Mouse (Mus musculus) liver, postnatal 0 days (tissue): Measurements from ENCODE around the gene Rad51b. TPM values are rescaled to one million over a fixed set of nuclear protein-coding genes. Genes with fewer than 3 reads are reported as not detected.

Source experiments
- ATAC-seq: fragments of 200-750 bp; cut with Nextera tagmentation; 2 replicates; pipeline ENCODE4 v1.8.0; 2017; ENCODE audit warnings: mild to moderate bottlenecking, moderate library complexity
- DNase-seq: peaks from one replicate; pipeline ENCODE4 v3.0.0-alpha.2; 2016
- H3K27ac ChIP-seq: fragments of 300-500 bp; sonication (generic); 2 replicates; pipeline ENCODE4 v1.5.1; 2014; ENCODE audit warnings: antibody characterized with exemption, moderate library complexity, mild to moderate bottlenecking, low read depth
- H3K27me3 ChIP-seq: fragments of 300-500 bp; sonication (generic); 2 replicates; pipeline ENCODE4 v1.6.1; 2014; ENCODE audit warnings: low read length, control low read depth, mixed read lengths; ENCODE audit not compliant: insufficient read depth
- H3K36me3 ChIP-seq: fragments of 300-500 bp; sonication (generic); replicated peaks from 2 replicates; pipeline ENCODE4 v1.6.1; 2014; ENCODE audit warnings: mild to moderate bottlenecking, control low read depth, low read length, moderate library complexity, mixed read lengths; ENCODE audit not compliant: insufficient read depth
- H3K4me1 ChIP-seq: fragments of 300-500 bp; sonication (generic); 2 replicates; pipeline ENCODE4 v1.6.1; 2014; ENCODE audit warnings: antibody characterized with exemption, mild to moderate bottlenecking, control low read depth; ENCODE audit not compliant: insufficient read depth
- H3K4me2 ChIP-seq: fragments of 300-500 bp; sonication (generic); 2 replicates; pipeline ENCODE4 v1.6.1; 2014; ENCODE audit warnings: low read depth, mild to moderate bottlenecking, low read length, moderate library complexity, mixed read lengths
- H3K4me3 ChIP-seq: fragments of 300-500 bp; sonication (generic); 2 replicates; pipeline ENCODE4 v1.5.1; 2014; ENCODE audit warnings: low read depth, low read length
- H3K9ac ChIP-seq: fragments of 300-500 bp; sonication (generic); replicated peaks from 2 replicates; pipeline ENCODE4 v1.6.1; 2014; ENCODE audit warnings: mild to moderate bottlenecking, moderate library complexity
- H3K9me3 ChIP-seq: fragments of 300-500 bp; sonication (generic); 2 replicates; pipeline ENCODE4 v1.6.1; 2016; ENCODE audit warnings: mild to moderate bottlenecking, control low read depth, low read length, mixed read lengths
- CTCF ChIP-seq: sonication (generic); IDR thresholded peaks from 2 replicates; pipeline ENCODE4 v1.5.1; 2016; ENCODE audit warnings: antibody characterized with exemption, low read depth
- EP300 ChIP-seq: IDR thresholded peaks from 2 replicates; pipeline ENCODE4 v1.6.1; 2016; ENCODE audit warnings: antibody characterized with exemption, low read depth, mild to moderate bottlenecking
- WGBS: fragments of 180-500 bp; shearing (Covaris S2); extraction: QIAGEN DNeasy Blood & Tissue Kit; methylation state at CpG from one replicate; pipeline ENCODE4 v1.1.7; 2014; ENCODE audit not compliant: insufficient replicate concordance; 5-methylcytosine and 5-hydroxymethylcytosine counted together
- polyA plus RNA-seq: library from polyadenylated mRNA; unstranded; fragments of >200 nt; fragmentation: Nextera tagmentation; extraction: Ambion mirVana; gene quantifications from 2 replicates; pipeline ENCODE4 v1.2.1, GENCODE M21; 2015

Rad51b gene
- polyA plus RNA-seq, 1 experiment from 2014 or later, result 2.5 TPM

GRCm38 (mm10) chr12:79663131-79663892 is 366.2 kb downstream of the Rad51b start:
- H3K4me3 ChIP-seq, result no peak overlapping the region
- 68% methylated on average over 10 of the region's 10 CpGs for WGBS
- ATAC-seq (no peak), DNase-seq (no peak)
- H3K4me2 ChIP-seq, result no peak overlapping the region
- no peak for TF ChIP-seq CTCF
- no peak for TF ChIP-seq EP300
- no peak overlapping the region for H3K9ac ChIP-seq
- no peaks in the 10 kb centered on the region for H3K9me3 ChIP-seq
- no peak overlapping the region for H3K27ac ChIP-seq
- no peaks in the 10 kb centered on the region for H3K36me3 ChIP-seq
- no peaks in the 10 kb centered on the region for H3K27me3 ChIP-seq
- H3K4me1 ChIP-seq, result peaks cover 4% of the 10 kb centered on the region; the same call in 1 of the 2 replicates

DNA sequence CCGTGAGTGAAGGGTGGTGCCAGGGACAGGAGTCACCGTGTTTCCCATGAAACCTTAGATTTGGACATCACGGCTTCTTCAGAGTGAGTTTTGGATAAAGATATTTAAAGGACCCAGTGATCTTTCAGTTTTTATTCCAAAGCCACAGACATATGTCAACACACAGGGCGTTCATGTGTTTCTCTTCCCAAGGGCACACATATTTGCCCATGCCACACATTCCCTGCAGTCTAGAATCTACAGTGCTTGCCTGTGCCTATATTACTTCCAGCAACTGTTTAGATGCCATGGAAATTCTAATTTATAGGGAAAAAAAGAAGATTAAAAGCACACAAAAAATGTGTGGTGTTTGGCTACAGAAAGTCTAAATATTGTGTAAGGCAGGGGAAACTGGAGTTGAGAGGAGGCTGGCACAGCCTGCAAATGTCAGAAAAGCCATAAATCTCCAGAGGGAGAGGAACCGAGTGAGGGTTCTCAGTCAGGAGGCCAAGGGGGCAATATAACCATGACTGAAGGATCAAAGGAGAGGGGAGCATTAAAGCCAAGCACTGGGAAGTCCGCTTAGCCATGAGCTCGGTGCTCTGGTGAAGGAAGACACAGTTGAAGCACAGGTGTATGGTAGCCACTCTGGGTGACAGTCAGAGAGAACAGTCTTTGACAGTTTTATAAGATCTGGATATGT is 367.0 kb downstream of the Rad51b start:
- no peak for ATAC-seq
- DNase-seq, result no peak

DNA sequence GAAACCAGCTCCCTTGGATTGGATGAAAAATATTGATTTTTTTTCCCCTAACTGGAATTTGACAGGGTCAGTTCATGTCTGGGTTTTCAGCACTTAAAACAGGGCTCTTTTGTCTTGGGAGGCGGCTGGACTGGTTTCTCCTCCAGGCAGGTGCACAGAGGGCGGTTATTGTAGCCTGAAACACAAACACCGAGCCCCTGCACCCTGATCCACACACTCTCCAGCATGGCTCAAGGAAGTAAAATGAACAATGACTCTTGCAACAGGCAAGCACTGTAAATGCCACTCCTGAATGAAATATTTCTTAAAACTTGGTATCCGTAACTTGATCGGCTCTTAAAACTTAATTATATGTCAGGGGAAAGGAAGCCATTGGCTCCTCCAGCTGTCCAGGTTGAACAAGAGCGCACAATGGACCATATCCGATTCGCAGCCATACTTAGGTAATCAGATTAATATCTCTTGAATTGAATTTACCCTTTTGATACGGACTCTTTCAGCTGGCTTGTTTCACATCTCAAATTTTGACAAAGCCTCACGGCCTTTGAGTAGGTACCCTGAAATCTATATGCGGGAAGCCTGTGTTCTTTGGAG is 377.9 kb downstream of the Rad51b start:
- Histone ChIP-seq H3K9me3 (no peaks in the 10 kb centered on the region), H3K4me3 (no peak overlapping the region), H3K27ac (peak overlapping the region; percentile 77), H3K4me1 (peaks cover 18% of the 10 kb centered on the region), H3K27me3 (no peaks in the 10 kb centered on the region), H3K4me2 (peak overlapping the region; percentile 4; the same call in 1 of the 2 replicates), H3K9ac (no peak overlapping the region), H3K36me3 (no peaks in the 10 kb centered on the region)
- TF ChIP-seq EP300 (no peak), CTCF (no peak)
- ATAC-seq (no peak), DNase-seq (no peak)
- 87% methylated on average over 11 of the region's 11 CpGs for WGBS

More for the DNA sequence above, 367.0 kb downstream of the Rad51b start:
- Histone ChIP-seq H3K27ac (no peak overlapping the region), H3K4me3 (no peak overlapping the region), H3K4me2 (no peak overlapping the region), H3K4me1 (peaks cover 4% of the 10 kb centered on the region; the same call in 1 of the 2 replicates), H3K9me3 (no peaks in the 10 kb centered on the region), H3K36me3 (no peaks in the 10 kb centered on the region), H3K27me3 (no peaks in the 10 kb centered on the region), H3K9ac (no peak overlapping the region)
- no peak for TF ChIP-seq CTCF
- TF ChIP-seq EP300, result no peak
- WGBS, result 69% methylated on average over 7 of the region's 7 CpGs

DNA sequence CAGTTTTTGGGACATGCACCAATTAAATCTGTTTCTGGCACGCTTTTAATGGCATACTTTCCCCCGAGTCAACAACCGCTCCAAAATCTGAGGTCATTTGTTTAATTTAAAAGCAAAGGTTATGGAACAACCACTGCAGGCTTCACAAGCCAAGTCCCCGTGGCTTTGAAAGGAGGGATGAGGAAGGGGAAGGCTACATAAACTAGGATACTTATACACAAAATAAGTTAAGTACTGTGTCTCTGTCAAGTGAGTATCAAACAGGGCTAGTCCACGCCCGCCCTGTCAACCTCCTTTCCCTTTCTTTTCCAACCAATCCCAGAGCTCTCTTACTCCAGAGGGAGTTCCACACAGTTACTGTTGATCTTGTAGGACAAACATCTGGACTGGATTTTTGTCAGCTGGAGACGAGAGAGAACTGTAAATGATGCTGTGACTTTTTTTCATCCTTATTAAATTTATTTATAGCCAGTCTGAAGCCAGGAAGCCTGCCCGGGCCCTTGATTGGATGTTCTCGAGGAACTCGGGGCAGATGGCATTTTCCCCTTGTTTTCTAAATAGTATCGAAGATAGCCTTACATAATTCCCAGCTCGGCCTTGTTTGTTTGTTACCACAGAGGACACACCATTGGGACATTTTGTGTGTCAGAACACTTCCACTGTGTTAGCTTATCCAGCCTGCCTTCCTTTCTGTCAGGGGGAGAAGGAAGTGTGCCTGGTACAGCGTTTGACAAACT is 378.5 kb downstream of the Rad51b start:
- Histone ChIP-seq H3K36me3 (no peaks in the 10 kb centered on the region), H3K4me3 (no peak overlapping the region), H3K4me2 (peak overlapping the region; percentile 4; the same call in 1 of the 2 replicates), H3K4me1 (peaks cover 18% of the 10 kb centered on the region), H3K9ac (0 out of 2 replicates have a peak overlapping the region, but pooled peaks have one; percentile 23), H3K9me3 (no peaks in the 10 kb centered on the region), H3K27me3 (no peaks in the 10 kb centered on the region), H3K27ac (peak overlapping the region; percentile 77)
- TF ChIP-seq EP300 (peak; percentile 25), CTCF (no peak)
- 49% methylated on average over 13 of the region's 13 CpGs for WGBS
- DNase-seq, result peak; percentile 36
- peak; percentile 90 for ATAC-seq

DNA sequence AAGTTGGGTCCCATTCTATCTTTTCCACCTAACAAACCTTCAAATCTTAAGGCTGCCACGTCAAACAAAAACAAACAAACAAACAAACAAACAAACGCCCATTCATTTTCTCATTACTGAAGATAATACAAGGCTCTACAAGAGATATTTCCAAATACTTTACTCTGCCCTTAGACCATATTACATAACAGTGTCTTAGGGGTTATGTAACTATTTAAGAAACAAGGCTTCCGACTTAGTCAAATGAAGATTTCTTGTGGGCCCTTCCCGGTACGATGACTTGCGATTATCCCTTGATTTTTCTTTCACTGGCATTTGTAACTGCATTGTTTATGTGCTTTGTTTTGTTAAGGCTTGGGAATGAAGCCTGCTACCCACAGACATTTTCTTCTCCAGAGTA is 379.2 kb downstream of the Rad51b start:
- Histone ChIP-seq H3K36me3 (no peaks in the 10 kb centered on the region), H3K4me1 (peaks cover 18% of the 10 kb centered on the region), H3K27me3 (no peaks in the 10 kb centered on the region), H3K9ac (no peak overlapping the region), H3K27ac (peak overlapping the region; percentile 77), H3K4me2 (no peak overlapping the region), H3K9me3 (no peaks in the 10 kb centered on the region), H3K4me3 (no peak overlapping the region)
- DNase-seq (no peak), ATAC-seq (no peak)
- no peak for TF ChIP-seq EP300
- TF ChIP-seq CTCF, result no peak
- WGBS, result 66% methylated on average over 6 of the region's 6 CpGs
